Mouse (Mus musculus) layer of hippocampus, adult 2 months (tissue): ENCODE measurements around the gene Dera. TPM values are rescaled to one million over a fixed set of nuclear protein-coding genes. Genes with fewer than 3 reads are reported as not detected.

Source experiments
- DNase-seq, 2 experiments: peaks; one replicate each; pipeline ENCODE4 v3.0.0; 2022; ENCODE audit warnings: low spot score in 2 of 2
- H3K27ac ChIP-seq: fragments of 200-600 bp; 2 replicates; pipeline ENCODE4 v1.8.1; 2022
- H3K4me3 ChIP-seq: fragments of 200-600 bp; 2 replicates; pipeline ENCODE4 v1.8.1; 2022; ENCODE audit warnings: mild to moderate bottlenecking
- CTCF ChIP-seq: fragments of 200-600 bp; conservative IDR thresholded peaks from 2 replicates; pipeline ENCODE4 v1.8.1; 2022; ENCODE audit warnings: antibody characterized with exemption, mild to moderate bottlenecking, moderate library complexity
- total RNA-seq, 2 experiments: library from RNA; stranded (reverse); gene quantifications; 2 replicates each; pipeline ENCODE4 v1.2.3; 2021

Gene Dera
- total RNA-seq, 2 experiments from 2014 or later, result 5.1 to 6.1 TPM

- TF ChIP-seq CTCF, result no peak
- no peak overlapping the region for H3K27ac ChIP-seq
- no peak overlapping the region for H3K4me3 ChIP-seq
- DNase-seq, result no peak
These were observed 17.4 kb downstream of the Dera start for GRCm38 (mm10) chr6:137771621-137772250.

- Histone ChIP-seq H3K4me3 (no peak overlapping the region), H3K27ac (no peak overlapping the region)
- no peak for TF ChIP-seq CTCF
- no peak for DNase-seq
These were observed 18.7 kb downstream of the Dera start for GRCm38 (mm10) chr6:137772918-137773636.

- no peak for TF ChIP-seq CTCF
- Histone ChIP-seq H3K27ac (no peak overlapping the region), H3K4me3 (no peak overlapping the region)
- no peak for DNase-seq
These were observed 19.3 kb downstream of the Dera start for GRCm38 (mm10) chr6:137773637-137774028.

GRCm38 (mm10) chr6:137774166-137774565 lies 19.8 kb downstream of the Dera start:
- no peak for TF ChIP-seq CTCF
- DNase-seq, result no peak

GRCm38 (mm10) chr6:137775159-137775558 lies 20.8 kb downstream of the Dera start:
- no peak for DNase-seq
- no peak for TF ChIP-seq CTCF
- Histone ChIP-seq H3K27ac (no peak overlapping the region), H3K4me3 (no peak overlapping the region)

More at GRCm38 (mm10) chr6:137774166-137774565, 19.8 kb downstream of the Dera start:
- Histone ChIP-seq H3K27ac (no peak overlapping the region), H3K4me3 (no peak overlapping the region)

- no peak overlapping the region for H3K4me3 ChIP-seq
- DNase-seq, result no peak
- no peak overlapping the region for H3K27ac ChIP-seq
- no peak for TF ChIP-seq CTCF
These were observed 22.6 kb downstream of the Dera start for GRCm38 (mm10) chr6:137776981-137777380.

GRCm38 (mm10) chr6:137783899-137784637 lies 29.7 kb downstream of the Dera start:
- no peak for TF ChIP-seq CTCF
- Histone ChIP-seq H3K27ac (no peak overlapping the region), H3K4me3 (no peak overlapping the region)
- DNase-seq, result no peak

GRCm38 (mm10) chr6:137788976-137789590 lies 34.7 kb downstream of the Dera start:
- TF ChIP-seq CTCF, result no peak

GRCm38 (mm10) chr6:137789658-137790057 lies 35.3 kb downstream of the Dera start:
- H3K4me3 ChIP-seq, result no peak overlapping the region
- no peak for TF ChIP-seq CTCF
- no peak for DNase-seq
- H3K27ac ChIP-seq, result no peak overlapping the region

More at GRCm38 (mm10) chr6:137788976-137789590, 34.7 kb downstream of the Dera start:
- Histone ChIP-seq H3K27ac (no peak overlapping the region), H3K4me3 (no peak overlapping the region)
- DNase-seq, result no peak

- no peak for DNase-seq
- H3K4me3 ChIP-seq, result no peak overlapping the region
- no peak for TF ChIP-seq CTCF
These were observed 41.1 kb downstream of the Dera start for GRCm38 (mm10) chr6:137795494-137795893.

GRCm38 (mm10) chr6:137796596-137797567 lies 42.5 kb downstream of the Dera start:
- DNase-seq, result peak; percentile 31 to 55
- TF ChIP-seq CTCF, result peak; percentile 84
- Histone ChIP-seq H3K4me3 (no peak overlapping the region), H3K27ac (no peak overlapping the region)

More at GRCm38 (mm10) chr6:137795494-137795893, 41.1 kb downstream of the Dera start:
- H3K27ac ChIP-seq, result no peak overlapping the region

GRCm38 (mm10) chr6:137799253-137799652 lies 44.9 kb downstream of the Dera start:
- Histone ChIP-seq H3K27ac (no peak overlapping the region), H3K4me3 (no peak overlapping the region)
- no peak for TF ChIP-seq CTCF
- no peak for DNase-seq
